Mouse (Mus musculus) heart, adult 11 months (tissue): ENCODE results near the gene Zfp277.
A peak's percentile ranks its signal among the peaks of the same experiment; 100 is the strongest.

Experiments used
- DNase-seq: peaks from one replicate; pipeline ENCODE4 v3.0.0; 2022

Zfp277 gene

DNA sequence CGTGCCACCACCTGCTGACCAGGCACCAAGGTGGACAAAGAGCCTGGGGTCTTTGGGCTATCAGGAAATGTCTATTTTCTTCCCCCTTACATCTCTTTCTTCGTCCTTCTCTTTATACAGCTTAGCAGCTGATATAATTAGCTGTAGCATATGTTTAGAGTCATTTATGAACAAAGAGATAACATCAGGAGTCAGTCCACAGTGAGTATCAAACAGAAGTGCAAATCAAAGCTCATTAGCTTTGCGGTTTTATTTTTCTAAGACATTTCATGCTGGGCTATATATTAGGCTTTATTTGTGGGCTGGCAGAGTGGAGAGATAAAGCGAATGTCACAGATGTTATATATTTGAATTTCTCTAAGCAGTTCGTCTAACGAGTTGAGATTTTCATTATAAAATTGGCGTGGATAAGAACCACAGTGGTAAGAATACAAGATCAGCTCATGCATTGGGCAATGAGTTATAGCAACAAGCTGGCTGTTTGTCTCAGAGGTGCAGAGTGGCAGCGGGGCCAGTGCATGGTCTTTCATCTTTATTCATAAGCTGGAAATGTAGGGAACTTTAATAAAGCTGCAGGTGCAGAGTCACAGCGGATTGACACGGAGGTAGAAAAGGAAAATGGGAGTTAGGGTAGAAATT lies 98.5 kb downstream of the Zfp277 start:
- no peak for DNase-seq

DNA sequence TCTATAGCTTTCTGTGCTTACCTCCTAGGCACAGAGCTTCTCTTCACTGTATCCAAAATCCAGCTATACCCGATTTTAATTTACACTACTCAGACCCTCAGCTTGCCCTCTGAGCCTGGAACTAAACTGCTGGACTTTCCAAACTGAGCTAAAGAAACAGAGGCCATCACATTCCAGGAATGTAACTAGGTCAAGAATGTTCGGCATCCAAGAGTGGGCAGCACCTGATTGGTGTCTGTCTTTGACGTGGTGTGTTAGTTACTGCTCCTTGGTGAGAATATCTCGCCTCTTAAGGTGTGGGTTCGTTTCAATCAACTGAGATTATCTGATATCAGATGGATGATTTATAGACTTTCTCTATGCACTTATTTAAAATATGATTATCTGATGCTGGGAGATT lies 104.3 kb downstream of the Zfp277 start:
- no peak for DNase-seq

DNA sequence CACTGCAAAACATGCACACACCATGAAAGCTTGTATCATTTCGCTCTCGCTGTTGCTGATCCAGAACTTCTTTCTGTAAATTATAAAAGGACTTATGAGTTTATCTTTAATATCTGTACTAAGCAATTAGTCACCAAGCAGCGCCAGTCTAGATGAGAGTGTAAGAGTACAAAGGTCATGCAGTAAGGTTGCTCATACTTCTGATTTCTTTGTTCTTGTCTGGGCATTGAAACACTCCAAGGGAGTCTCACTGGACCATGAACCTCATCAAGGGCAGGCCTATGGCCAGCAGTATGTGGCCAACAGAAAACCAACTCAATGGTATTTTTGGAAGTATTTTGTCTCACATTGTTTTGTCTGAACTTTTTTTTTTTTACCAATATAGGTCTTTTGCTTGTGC lies 110.4 kb downstream of the Zfp277 start:
- DNase-seq, result no peak

DNA sequence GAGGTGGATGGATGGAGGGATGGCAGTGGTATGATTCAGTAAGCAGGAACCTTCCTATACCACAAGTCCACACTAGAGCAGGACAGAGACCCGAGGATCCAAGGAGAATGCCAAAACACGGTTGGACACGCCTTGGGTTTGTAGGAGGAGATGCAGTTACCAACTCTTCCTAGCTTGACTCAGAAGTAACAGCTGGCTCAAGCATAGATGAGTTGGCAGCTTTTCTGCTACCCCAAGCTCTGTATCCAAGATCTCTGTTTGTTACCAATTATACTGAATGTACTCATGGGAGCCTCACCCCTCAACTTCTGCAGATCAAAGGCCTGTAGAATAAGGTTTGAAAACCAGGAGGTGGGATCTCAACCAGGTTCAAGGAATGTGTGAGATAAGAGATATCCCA lies 114.2 kb downstream of the Zfp277 start:
- DNase-seq, result no peak

DNA sequence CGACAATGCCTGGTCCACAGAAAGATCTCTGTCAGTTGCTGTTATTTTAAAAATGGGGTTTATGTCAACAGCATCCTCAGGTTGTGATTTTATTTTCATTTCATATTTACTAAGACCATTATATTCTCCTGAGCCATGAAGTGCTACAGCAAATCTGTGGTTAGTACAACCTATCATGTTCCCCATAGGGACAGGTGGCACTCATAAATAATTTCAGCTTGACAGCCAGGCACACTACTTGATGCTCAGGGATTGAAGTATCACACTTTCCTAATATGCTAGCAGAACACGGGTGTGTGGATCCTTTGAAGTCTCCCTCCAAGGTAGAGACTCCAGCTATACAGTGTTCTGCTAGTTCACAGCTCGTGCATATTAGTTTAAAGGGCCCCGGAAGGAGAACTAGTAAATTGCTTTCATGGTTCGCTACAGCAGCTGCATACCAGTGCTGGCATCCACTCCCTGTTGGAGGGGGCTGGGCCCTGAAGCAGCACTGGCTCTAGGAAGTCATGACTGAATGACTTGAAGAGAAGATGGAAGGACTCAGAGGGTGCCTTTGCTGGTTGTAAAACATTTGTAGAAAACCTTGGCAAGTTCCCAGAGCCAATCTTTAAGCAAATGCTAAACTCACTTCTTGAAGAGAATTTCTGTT lies 118.6 kb downstream of the Zfp277 start:
- DNase-seq, result peak; percentile 57

DNA sequence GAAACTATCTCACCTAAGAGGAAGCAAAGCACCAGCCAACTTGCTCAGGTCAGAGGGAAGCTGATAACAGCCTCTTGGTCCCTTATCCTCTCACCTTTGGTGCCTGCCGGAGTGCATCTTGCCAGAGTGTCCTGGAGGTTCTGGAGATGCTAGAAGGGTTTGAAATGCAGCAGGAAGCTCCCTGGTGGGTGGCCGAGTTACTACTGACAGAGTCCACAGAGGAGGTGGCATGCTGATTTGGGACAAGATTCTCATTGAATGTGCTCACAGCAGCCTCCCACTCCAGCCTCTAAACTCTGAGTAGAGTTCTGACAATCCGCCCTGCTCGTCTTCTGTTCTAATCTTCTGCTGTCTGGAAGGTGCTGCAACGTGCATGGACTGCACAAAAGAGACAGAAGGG lies 120.1 kb downstream of the Zfp277 start:
- DNase-seq, result peak; percentile 55

DNA sequence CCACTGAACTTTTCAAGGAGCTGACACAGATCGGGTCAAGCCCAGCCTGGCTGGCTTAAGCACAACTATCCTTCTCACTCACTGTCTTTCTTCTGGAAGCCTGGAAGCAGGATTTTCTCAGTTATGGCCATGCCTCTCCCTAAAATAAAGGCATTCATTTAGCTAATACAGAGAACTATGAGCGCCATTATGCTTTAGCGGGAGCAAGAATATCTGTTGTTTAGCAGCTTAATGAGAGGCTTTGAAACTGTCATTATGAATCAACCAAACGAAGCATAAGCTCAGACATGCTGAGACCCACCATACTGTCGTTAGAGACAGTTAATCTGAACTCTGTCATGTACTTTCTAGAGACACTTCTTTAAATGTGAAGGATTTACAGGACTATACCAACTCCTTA lies 120.9 kb downstream of the Zfp277 start:
- DNase-seq, result peak; percentile 74

DNA sequence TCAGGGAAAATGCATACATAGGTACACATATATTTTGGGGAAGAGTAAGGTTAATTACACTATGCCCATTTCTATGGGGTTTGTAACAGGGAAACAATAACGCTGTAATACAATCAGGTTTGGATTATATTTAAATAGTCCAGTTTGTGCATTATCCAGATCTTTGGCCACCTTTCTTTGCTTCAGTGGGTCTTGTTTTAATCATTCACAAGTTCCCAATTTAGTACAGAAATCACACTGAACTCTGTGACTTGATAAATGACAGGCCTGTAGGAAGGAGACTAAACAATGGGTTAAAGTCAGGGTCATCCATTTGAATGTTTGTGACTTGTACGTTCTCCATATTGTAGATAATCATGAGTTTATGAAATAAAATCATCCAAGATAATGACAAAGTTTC lies 130.6 kb downstream of the Zfp277 start:
- no peak for DNase-seq

DNA sequence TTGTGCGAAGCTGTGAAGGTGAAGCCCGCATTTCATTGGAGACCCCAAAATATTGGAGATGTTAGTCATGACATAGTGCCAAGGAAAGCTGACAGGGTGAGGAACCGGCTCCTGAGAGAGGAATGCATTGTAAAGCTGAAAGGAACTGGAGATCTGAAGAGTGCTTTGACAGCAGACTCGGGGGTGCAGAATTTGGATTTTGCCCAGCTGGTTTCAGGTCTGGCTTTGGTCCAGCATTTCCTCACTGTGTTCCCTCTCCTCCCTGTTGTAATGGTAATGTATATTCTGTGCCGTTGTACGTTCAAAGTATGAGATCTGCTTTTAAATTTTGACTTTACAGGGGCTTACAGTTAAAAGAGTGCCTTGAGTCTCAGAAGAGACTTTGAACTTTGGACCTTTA lies 141.7 kb downstream of the Zfp277 start:
- peak; percentile 45 for DNase-seq

DNA sequence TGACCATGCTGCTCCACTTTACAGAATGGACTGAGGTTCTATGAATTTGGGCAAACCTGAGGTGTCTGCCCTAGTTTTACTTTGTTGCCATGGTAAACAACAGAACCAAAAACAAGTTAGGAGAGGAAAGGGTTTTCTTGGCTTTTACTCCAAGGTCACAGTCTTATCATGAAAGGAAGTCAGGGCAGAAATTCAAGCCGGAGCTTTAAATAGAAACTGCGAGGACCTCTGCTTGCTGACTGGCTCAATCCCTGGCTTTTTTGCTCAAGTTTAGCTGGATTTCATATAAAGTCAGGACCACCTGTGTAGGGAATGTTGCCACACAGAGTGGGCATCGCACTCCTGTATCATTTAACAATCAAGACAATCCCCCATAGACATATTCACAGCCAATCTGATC lies 147.1 kb downstream of the Zfp277 start:
- peak; percentile 86 for DNase-seq

DNA sequence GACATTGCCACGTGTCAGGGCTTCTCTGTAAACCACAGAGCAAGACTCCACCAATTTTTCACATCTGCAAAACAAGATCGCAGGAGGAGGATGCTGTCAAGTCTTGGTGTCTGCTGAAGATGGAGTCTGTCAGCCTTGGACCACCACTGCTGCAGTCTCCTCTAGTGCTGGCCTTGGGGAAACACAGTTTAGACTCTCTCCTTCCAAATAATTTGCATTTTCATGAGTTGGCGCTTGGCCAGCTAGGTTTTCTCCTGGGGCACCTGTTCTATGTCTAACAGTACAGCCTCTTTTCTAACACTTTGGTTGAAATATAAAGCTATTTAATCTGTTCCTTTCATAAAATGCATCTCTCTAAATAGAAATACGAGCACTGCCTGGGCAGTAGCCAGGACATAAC lies 159.2 kb downstream of the Zfp277 start:
- peak; percentile 64 for DNase-seq

DNA sequence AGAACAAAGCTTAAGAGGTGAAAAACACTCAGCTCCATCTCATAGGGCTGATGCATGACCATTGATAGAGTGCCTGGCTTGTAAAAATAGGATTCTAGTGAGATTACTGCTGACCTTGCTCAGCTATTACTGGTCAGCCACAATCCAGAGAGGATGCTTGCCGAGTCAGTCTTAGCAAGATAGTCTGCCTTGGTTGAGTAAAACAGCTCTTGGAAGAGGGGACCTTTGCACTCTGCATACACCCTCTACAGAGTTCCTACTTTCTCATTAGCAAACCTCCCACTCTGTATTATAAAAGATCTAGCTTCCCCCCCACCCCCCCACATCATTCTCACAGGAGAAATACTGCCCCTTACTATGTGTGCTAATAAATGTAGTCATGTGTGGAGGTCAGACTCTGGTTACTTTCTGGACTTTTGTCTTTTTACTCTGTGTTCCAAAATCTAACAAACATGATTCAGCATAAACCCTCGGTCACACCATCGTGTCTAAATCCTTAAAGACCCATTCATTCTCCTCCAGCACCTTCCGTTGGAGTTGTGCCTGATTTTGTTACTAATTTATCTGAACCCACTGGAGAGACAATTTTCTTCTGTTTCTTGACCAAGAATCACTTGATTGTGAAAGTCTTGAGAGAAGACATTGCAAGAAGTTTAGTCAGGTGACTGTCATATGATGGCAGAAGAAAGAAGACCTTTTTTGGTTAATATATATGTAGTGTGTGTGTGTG lies 164.9 kb downstream of the Zfp277 start:
- no peak for DNase-seq

DNA sequence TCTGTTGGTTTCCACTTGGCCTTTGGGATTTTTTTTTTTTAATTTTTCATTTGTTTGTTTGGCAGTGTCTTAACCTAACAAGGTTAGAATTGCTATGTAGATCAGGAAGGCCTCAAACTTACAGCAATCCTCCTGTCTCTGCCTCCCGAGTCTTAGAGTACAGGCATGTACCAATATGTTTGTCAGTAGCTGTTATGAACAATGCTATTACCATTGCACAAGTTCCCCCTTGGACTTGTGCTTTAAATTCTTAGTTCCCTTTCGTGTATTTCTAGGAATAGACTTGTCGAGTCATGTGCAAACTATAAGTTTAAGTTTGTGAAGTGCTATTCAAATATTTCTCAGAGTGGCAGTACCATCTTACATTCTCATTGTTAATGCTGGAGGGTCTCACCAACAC lies 168.1 kb downstream of the Zfp277 start:
- no peak for DNase-seq

DNA sequence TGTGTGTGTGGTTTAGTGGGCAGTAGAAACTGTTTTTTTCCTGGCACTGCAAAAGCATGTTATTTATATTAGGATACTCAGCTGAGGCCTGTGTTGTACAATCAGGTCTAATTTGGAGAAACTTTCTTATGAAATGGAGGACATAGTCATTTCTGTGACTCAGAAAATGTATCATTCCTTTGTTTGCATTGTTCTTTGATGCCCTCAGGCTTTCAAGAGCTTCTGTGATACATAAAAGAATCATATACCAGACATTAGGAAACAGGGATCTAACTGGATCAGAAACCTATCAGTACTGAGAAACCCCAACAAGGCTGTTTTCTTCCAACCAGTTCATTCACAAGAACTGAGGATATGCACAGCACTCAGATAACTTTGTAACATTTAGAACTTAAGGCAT lies 170.8 kb downstream of the Zfp277 start:
- DNase-seq, result no peak

DNA sequence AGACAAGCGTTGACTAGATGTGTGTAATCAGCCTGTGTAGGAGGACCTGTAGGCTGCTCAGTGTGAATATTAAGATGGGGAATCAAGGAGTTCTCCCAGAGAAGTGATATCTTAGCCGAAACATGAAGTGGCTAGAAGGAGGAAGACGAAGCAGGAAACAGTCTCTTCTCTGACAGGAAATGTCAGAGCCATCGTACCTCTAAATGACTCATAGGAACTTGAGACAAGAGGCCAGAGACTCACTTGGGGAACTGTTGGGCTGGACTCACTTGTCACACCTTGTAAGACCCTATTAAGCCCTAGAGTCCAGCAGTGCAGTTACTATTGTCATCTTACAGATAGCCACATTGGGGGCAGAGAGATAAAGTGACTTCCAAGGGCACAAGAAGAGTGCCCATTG lies 172.4 kb downstream of the Zfp277 start:
- no peak for DNase-seq

DNA sequence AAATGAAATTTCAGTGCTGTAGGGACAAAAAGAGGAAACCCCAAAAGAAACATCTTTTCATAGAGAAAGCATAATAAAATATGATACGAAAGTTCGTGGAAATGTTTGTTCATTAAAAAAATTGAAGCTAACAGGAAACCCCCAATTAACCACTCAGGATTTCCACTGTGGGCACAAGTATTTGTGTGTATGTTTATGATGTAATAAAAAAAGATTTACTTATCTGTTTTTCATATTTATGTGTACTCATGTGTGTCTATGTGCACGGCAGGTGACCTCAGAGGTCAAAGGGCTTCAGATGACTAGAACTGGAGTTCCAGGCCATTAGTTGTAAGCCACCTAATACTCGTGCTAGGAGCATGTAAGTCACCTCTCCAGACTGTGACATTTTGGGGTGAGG lies 173.0 kb downstream of the Zfp277 start:
- DNase-seq, result no peak

DNA sequence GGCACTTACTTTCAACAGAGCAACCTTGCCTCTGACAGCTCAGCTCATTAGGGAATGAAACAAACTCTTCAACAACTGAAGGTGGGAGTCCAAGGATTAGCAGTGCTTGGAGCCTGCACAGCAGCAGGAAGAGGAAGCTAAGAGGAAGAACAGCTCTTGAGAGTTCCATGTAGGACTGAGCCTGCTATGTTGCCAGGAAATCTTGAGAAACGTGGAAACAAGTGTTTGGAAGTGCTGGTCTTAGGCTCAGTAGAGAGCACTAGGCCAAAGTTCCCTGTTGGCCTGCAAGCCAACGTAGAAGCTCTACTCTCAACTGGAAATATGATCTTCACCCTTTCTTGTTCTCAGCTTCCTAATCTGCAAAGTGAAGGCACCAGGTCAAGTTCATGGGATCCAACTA lies 177.4 kb downstream of the Zfp277 start:
- DNase-seq, result no peak
